Mouse (Mus musculus) MEL (cell line): ENCODE data around the gene Slc29a4. TPM values are rescaled to one million over a fixed set of nuclear protein-coding genes. Genes with fewer than 3 reads are reported as not detected.

Experiments used
- DNase-seq: peaks from one replicate; pipeline ENCODE4 v3.0.0; 2011; ENCODE audit warnings: low read depth, low spot score
- H3K27ac ChIP-seq: 2 replicates; pipeline ENCODE4 v1.5.1; 2012; ENCODE audit warnings: low read depth, mild to moderate bottlenecking, control low read depth, low read length, moderate library complexity; ENCODE audit not compliant: control insufficient read depth
- H3K27me3 ChIP-seq, 2 experiments: fragments of 150-350 bp in 1 of 2; sonication (generic) in 1 of 2; 2 replicates each; pipeline ENCODE4 v1.6.1; 2012; ENCODE audit warnings: low read length in 2 of 2, mild to moderate bottlenecking in 2 of 2, improper control_type of control experiment in 1 of 2, moderate library complexity in 1 of 2; ENCODE audit not compliant: insufficient read depth in 2 of 2, control insufficient read depth in 1 of 2
- H3K36me3 ChIP-seq, 2 experiments: 2 replicates each; pipeline ENCODE4 v1.6.1; 2012 to 2014; ENCODE audit warnings: low read length in 2 of 2, improper control_type of control experiment in 1 of 2, inconsistent platforms in 1 of 2, mild to moderate bottlenecking in 1 of 2; ENCODE audit not compliant: insufficient read depth in 2 of 2, control insufficient read depth in 1 of 2
- H3K4me1 ChIP-seq, 2 experiments: fragments of 150-350 bp in 1 of 2; sonication (generic) in 1 of 2; 2 replicates each; pipeline ENCODE4 v1.6.1; 2012; ENCODE audit warnings: low read length in 2 of 2, improper control_type of control experiment in 1 of 2, mild to moderate bottlenecking in 1 of 2; ENCODE audit not compliant: insufficient read depth in 2 of 2, control insufficient read depth in 1 of 2
- H3K4me3 ChIP-seq, 2 experiments: fragments of 150-350 bp in 1 of 2; sonication (generic) in 1 of 2; 2 replicates each; pipeline ENCODE4 v1.5.1; 2012; ENCODE audit warnings: low read depth in 2 of 2, low read length in 2 of 2, mild to moderate bottlenecking in 2 of 2, moderate library complexity in 2 of 2, control low read depth in 1 of 2, improper control_type of control experiment in 1 of 2; ENCODE audit not compliant: control insufficient read depth in 1 of 2, insufficient read depth in 1 of 2
- H3K79me2 ChIP-seq: 2 replicates; pipeline ENCODE4 v1.6.1; 2012; ENCODE audit warnings: mild to moderate bottlenecking, low read length, moderate library complexity; ENCODE audit not compliant: control insufficient read depth, poor library complexity, insufficient read depth
- H3K9ac ChIP-seq: 2 replicates; pipeline ENCODE4 v1.6.1; 2012; ENCODE audit warnings: low read depth, mild to moderate bottlenecking, control low read depth, low read length, moderate library complexity; ENCODE audit not compliant: control insufficient read depth, poor library complexity, severe bottlenecking
- H3K9me3 ChIP-seq: fragments of 150-350 bp; sonication (generic); replicated peaks from 2 replicates; pipeline ENCODE4 v1.6.1; 2012; ENCODE audit warnings: mild to moderate bottlenecking, low read length, improper control_type of control experiment, moderate library complexity; ENCODE audit not compliant: insufficient read depth
- BHLHE40 ChIP-seq: IDR thresholded peaks from 2 replicates; pipeline ENCODE4 v1.6.1; 2012; ENCODE audit warnings: low read depth, mild to moderate bottlenecking, inconsistent platforms, low read length, improper control_type of control experiment, borderline replicate concordance
- CHD2 ChIP-seq: IDR thresholded peaks from 2 replicates; pipeline ENCODE4 v1.6.1; 2011; ENCODE audit warnings: low read length, improper control_type of control experiment
- ELF1 ChIP-seq: IDR thresholded peaks from 2 replicates; pipeline ENCODE4 v1.6.1; 2014; ENCODE audit warnings: low read depth, mild to moderate bottlenecking, inconsistent platforms, low read length, improper control_type of control experiment, moderate library complexity
- EP300 ChIP-seq, 2 experiments: IDR thresholded peaks; 2 replicates each; pipeline ENCODE4 v1.6.1; 2011; ENCODE audit warnings: improper control_type of control experiment in 2 of 2, low read length in 2 of 2, low read depth in 1 of 2, mild to moderate bottlenecking in 1 of 2
- KAT2A ChIP-seq: conservative IDR thresholded peaks from 2 replicates; pipeline ENCODE4 v1.6.1; 2012; ENCODE audit warnings: low read depth, low read length, improper control_type of control experiment, inconsistent platforms
- MAX ChIP-seq: IDR thresholded peaks from 2 replicates; pipeline ENCODE4 v1.6.1; 2011; ENCODE audit warnings: low read length, improper control_type of control experiment
- MAZ ChIP-seq: IDR thresholded peaks from 2 replicates; pipeline ENCODE4 v1.6.1; 2012; ENCODE audit warnings: low read depth, mild to moderate bottlenecking, inconsistent platforms, low read length, improper control_type of control experiment
- MXI1 ChIP-seq: IDR thresholded peaks from 2 replicates; pipeline ENCODE4 v1.6.1; 2011; ENCODE audit warnings: mild to moderate bottlenecking, low read depth, low read length, improper control_type of control experiment
- NELFE ChIP-seq: IDR thresholded peaks from 2 replicates; pipeline ENCODE4 v1.6.1; 2011; ENCODE audit warnings: low read depth, low read length, improper control_type of control experiment
- NRF1 ChIP-seq: IDR thresholded peaks from 2 replicates; pipeline ENCODE4 v1.6.1; 2014; ENCODE audit warnings: low read depth, mild to moderate bottlenecking, inconsistent platforms, low read length, improper control_type of control experiment, moderate library complexity; ENCODE audit not compliant: poor library complexity, insufficient read depth, severe bottlenecking
- POLR2A ChIP-seq, 2 experiments: IDR thresholded peaks; 2 replicates each; pipeline ENCODE4 v1.6.1; 2011 to 2012; ENCODE audit warnings: low read length in 2 of 2, mild to moderate bottlenecking in 2 of 2, control low read depth in 1 of 2, improper control_type of control experiment in 1 of 2, low read depth in 1 of 2, moderate library complexity in 1 of 2; ENCODE audit not compliant: control insufficient read depth in 1 of 2, insufficient read depth in 1 of 2, poor library complexity in 1 of 2
- RAD21 ChIP-seq: IDR thresholded peaks from 2 replicates; pipeline ENCODE4 v1.6.1; 2011; ENCODE audit warnings: mild to moderate bottlenecking, low read depth, low read length, improper control_type of control experiment
- SIN3A ChIP-seq: IDR thresholded peaks from 2 replicates; pipeline ENCODE4 v1.6.1; 2012; ENCODE audit warnings: low read length, improper control_type of control experiment, inconsistent platforms
- SMC3 ChIP-seq: IDR thresholded peaks from 2 replicates; pipeline ENCODE4 v1.6.1; 2011; ENCODE audit warnings: low read depth, low read length, improper control_type of control experiment
- TBP ChIP-seq: IDR thresholded peaks from 2 replicates; pipeline ENCODE4 v1.8.0; 2011; ENCODE audit warnings: low read depth, low read length, improper control_type of control experiment
- ZNF384 ChIP-seq: IDR thresholded peaks from 2 replicates; pipeline ENCODE4 v1.6.1; 2012; ENCODE audit warnings: low read depth, mild to moderate bottlenecking, inconsistent platforms, low read length, improper control_type of control experiment
- polyA plus RNA-seq, 2 experiments: library from polyadenylated mRNA; stranded (reverse) in 1 of 2; unstranded in 1 of 2; fragments of >175 nt in 1 of 2; fragments of >200 nt in 1 of 2; gene quantifications; 2 replicates each; pipeline versions ENCODE4 v1.2.1 to v1.2.4; 2012; ENCODE audit warnings: low replicate concordance in 2 of 2, low read depth in 1 of 2; ENCODE audit not compliant: insufficient read length in 2 of 2, insufficient read depth in 1 of 2, missing spikeins in 1 of 2
- total RNA-seq: library from RNA; depleted of rRNA; stranded (reverse); fragments of 300-350 nt; gene quantifications from 2 replicates; pipeline ENCODE4 v1.2.3, GENCODE M21; 2012

Slc29a4 gene
- total and polyA plus RNA-seq, 3 experiments: not detected

- H3K9me3 ChIP-seq: no peaks in the 10 kb centered on the region
- H3K27me3 ChIP-seq: peaks cover 0 to 2% of the 10 kb centered on the region in 2 experiments; a peak in 2 of 4 replicates
- H3K79me2 ChIP-seq: no peaks in the 10 kb centered on the region
- H3K4me1 ChIP-seq: no peaks in the 10 kb centered on the region
- peak; percentile 62 for DNase-seq
- H3K4me3 ChIP-seq: no peak overlapping the region
- no peak overlapping the region for H3K27ac ChIP-seq
- H3K9ac ChIP-seq: no peak overlapping the region
- TF ChIP-seq SIN3A (0 out of 2 replicates have a peak, but pooled peaks have one; percentile 31), POLR2A (IDR thresholded peaks at IDR 0.05; ENCODE audit: control insufficient read depth in 1 of 2, insufficient read depth in 1 of 2, low read depth in 1 of 2, low read length in 2 of 2, poor library complexity in 1 of 2) (no peak)
- H3K36me3 ChIP-seq: no peaks in the 10 kb centered on the region
These were observed 2.5 kb downstream of the Slc29a4 start for GRCm38 (mm10) chr5:142694627-142695340.

GRCm38 (mm10) chr5:142696258-142696657, 3.9 kb downstream of the Slc29a4 start:
- Histone ChIP-seq H3K4me3 (no peak overlapping the region), H3K4me1 (no peaks in the 10 kb centered on the region), H3K27me3 (no peaks in the 10 kb centered on the region; a peak in 1 of 4 replicates), H3K27ac (no peak overlapping the region), H3K36me3 (no peaks in the 10 kb centered on the region), H3K9ac (no peak overlapping the region), H3K9me3 (no peaks in the 10 kb centered on the region), H3K79me2 (no peaks in the 10 kb centered on the region)
- no peak for TF ChIP-seq NRF1
- no peak for DNase-seq

- Histone ChIP-seq H3K27ac (no peak overlapping the region), H3K27me3 (no peaks in the 10 kb centered on the region; a peak in 1 of 4 replicates), H3K4me3 (no peak overlapping the region), H3K4me1 (no peaks in the 10 kb centered on the region), H3K36me3 (no peaks in the 10 kb centered on the region), H3K9ac (no peak overlapping the region), H3K9me3 (no peaks in the 10 kb centered on the region), H3K79me2 (no peaks in the 10 kb centered on the region)
- no peak for DNase-seq
- TF ChIP-seq POLR2A (IDR thresholded peaks at IDR 0.05; ENCODE audit: control insufficient read depth in 1 of 2, insufficient read depth in 1 of 2, low read depth in 1 of 2, low read length in 2 of 2, poor library complexity in 1 of 2): no peak
- TF ChIP-seq MAZ: no peak
- no peak for TF ChIP-seq MAX
- no peak for TF ChIP-seq CHD2
- no peak for TF ChIP-seq RAD21
- TF ChIP-seq KAT2A: no peak
- TF ChIP-seq NELFE: no peak
- no peak for TF ChIP-seq BHLHE40
- no peak for TF ChIP-seq ZNF384
- no peak for TF ChIP-seq TBP
- TF ChIP-seq SMC3: no peak
- TF ChIP-seq MXI1: no peak
- TF ChIP-seq EP300 (IDR thresholded peaks at IDR 0.05; ENCODE audit: low read depth in 1 of 2, low read length in 2 of 2): no peak
- no peak for TF ChIP-seq ELF1
These were observed 4.6 kb downstream of the Slc29a4 start for GRCm38 (mm10) chr5:142696865-142697264.
